Mouse (Mus musculus) adrenal gland, postnatal 25 days (tissue): ENCODE data around the gene Tango6. TPM values are rescaled to one million over a fixed set of nuclear protein-coding genes. Genes with fewer than 3 reads are reported as not detected.

Experiments
- DNase-seq: peaks from one replicate; pipeline ENCODE4 v3.0.0; 2021; ENCODE audit warnings: mixed read lengths
- total RNA-seq: library from RNA; stranded (reverse); gene quantifications from 2 replicates; pipeline ENCODE4 v1.2.3, GENCODE M21; 2021

The Tango6 gene
- total RNA-seq, 1 experiment from 2014 or later: 13.7 TPM

GRCm38 (mm10) chr8:106818626-106819515 is 136.0 kb downstream of the Tango6 start:
- DNase-seq: no peak

GRCm38 (mm10) chr8:106819581-106819980 is 136.7 kb downstream of the Tango6 start:
- no peak for DNase-seq

- no peak for DNase-seq
Observed at GRCm38 (mm10) chr8:106820553-106821515, 138.0 kb downstream of the Tango6 start.

GRCm38 (mm10) chr8:106828921-106829320 is 146.1 kb downstream of the Tango6 start:
- DNase-seq: no peak

GRCm38 (mm10) chr8:106829526-106830045 is 146.7 kb downstream of the Tango6 start:
- peak; percentile 20 for DNase-seq

GRCm38 (mm10) chr8:106834899-106835298 is 152.0 kb downstream of the Tango6 start:
- DNase-seq: no peak

GRCm38 (mm10) chr8:106836525-106836924 is 153.7 kb downstream of the Tango6 start:
- DNase-seq: no peak

- no peak for DNase-seq
Observed at GRCm38 (mm10) chr8:106838803-106839202, 155.9 kb downstream of the Tango6 start.

GRCm38 (mm10) chr8:106839209-106840001 is 156.5 kb downstream of the Tango6 start:
- no peak for DNase-seq

- no peak for DNase-seq
Observed at GRCm38 (mm10) chr8:106850034-106850433, 167.2 kb downstream of the Tango6 start.

GRCm38 (mm10) chr8:106854534-106855241 is 171.8 kb downstream of the Tango6 start:
- DNase-seq: peak; percentile 36

GRCm38 (mm10) chr8:106855242-106855562 is 172.3 kb downstream of the Tango6 start:
- no peak for DNase-seq

GRCm38 (mm10) chr8:106862845-106863244 is 180.0 kb downstream of the Tango6 start:
- DNase-seq: no peak

GRCm38 (mm10) chr8:106865354-106865753 is 182.5 kb downstream of the Tango6 start:
- DNase-seq: no peak

- DNase-seq: no peak
Observed at GRCm38 (mm10) chr8:106870051-106870450, 187.2 kb downstream of the Tango6 start, which contains the start of gene Has3. Gene Has3, plus strand, starts transcription at chr8:106870242.

GRCm38 (mm10) chr8:106870537-106871327 is 187.9 kb downstream of the Tango6 start:
- peak; percentile 78 for DNase-seq

GRCm38 (mm10) chr8:106871328-106871926 is 188.6 kb downstream of the Tango6 start:
- DNase-seq: peak; percentile 20

- DNase-seq: peak; percentile 73
Observed at GRCm38 (mm10) chr8:106871931-106872371, 189.1 kb downstream of the Tango6 start.

- no peak for DNase-seq
Observed at GRCm38 (mm10) chr8:106872454-106873034, 189.7 kb downstream of the Tango6 start.
